Mouse (Mus musculus) megakaryocyte, embryonic 14.5 days (primary cell): ENCODE measurements around the gene Abhd10.

Experiments
- FLI1 ChIP-seq: IDR thresholded peaks from 2 replicates; pipeline ENCODE4 v1.6.1; 2012; ENCODE audit warnings: low read length, inconsistent platforms, mixed read lengths
- GATA1 ChIP-seq: IDR thresholded peaks from 3 replicates; pipeline ENCODE4 v1.6.1; 2012; ENCODE audit warnings: mixed read lengths, low read length, inconsistent platforms, borderline replicate concordance

DNA sequence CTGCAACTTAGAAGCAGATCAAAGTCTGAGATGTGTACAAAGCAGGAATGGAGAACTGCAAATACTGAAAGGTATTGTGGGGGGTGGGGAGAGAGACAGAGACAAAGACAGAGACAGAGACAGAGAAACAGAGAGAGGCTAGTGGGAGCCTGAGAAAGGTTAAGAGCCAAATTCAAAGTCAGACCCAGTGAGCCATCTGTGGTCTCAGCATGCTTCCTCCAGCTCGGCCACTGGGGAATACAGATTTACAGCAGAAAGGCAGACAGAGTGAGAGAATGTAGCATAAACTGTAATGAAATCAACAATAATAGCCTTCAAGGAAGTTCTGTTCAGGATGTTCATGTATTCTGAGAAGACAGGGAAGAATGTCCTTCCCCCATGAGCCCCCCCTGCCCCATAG lies 28.9 kb downstream of the Abhd10 start:
- TF ChIP-seq GATA1: no peak
- TF ChIP-seq FLI1: no peak
